Mouse (Mus musculus): Measurements from ENCODE around the gene AI467606. TPM values are rescaled to one million over a fixed set of nuclear protein-coding genes. Genes with fewer than 3 reads are reported as not detected.
A peak's percentile ranks its signal among the peaks of the same experiment; 100 is the strongest.

AI467606 gene
- polyA plus RNA-seq, 1 experiment: 45.0 TPM

GRCm38 (mm10) chr7:127101451-127102016 is 10.4 kb downstream of the AI467606 start:
- TF ChIP-seq USF1 (IDR thresholded peaks at IDR 0.05; ENCODE audit: low read depth) (no peak), MAX (IDR thresholded peaks at IDR 0.05; ENCODE audit: low read depth) (no peak), REST (IDR thresholded peaks at IDR 0.05; ENCODE audit: insufficient read depth, insufficient read length) (no peak), E2F4 (IDR thresholded peaks at IDR 0.05; ENCODE audit: insufficient read depth) (no peak), SRF (IDR thresholded peaks at IDR 0.05; ENCODE audit: control insufficient read depth, insufficient read length, low read depth) (no peak), MYOD1 (IDR thresholded peaks at IDR 0.05; ENCODE audit: control insufficient read depth in 1 of 3, insufficient read length in 2 of 3, low read depth in 2 of 3) (no peak), POLR2AphosphoS2 (IDR thresholded peaks at IDR 0.05; ENCODE audit: insufficient read length, low read depth) (no peak), TCF3 (IDR thresholded peaks at IDR 0.05; ENCODE audit: insufficient read length, low read depth) (no peak), TCF12 (IDR thresholded peaks at IDR 0.05; ENCODE audit: insufficient read depth, poor library complexity, severe bottlenecking) (no peak), POLR2A (IDR thresholded peaks at IDR 0.05; ENCODE audit: insufficient read length, low read depth) (no peak), CEBPB (IDR thresholded peaks at IDR 0.05; ENCODE audit: insufficient read depth, poor library complexity, severe bottlenecking) (no peak), MYOG (IDR thresholded peaks at IDR 0.05; ENCODE audit: control insufficient read depth in 1 of 3, insufficient read depth in 1 of 3, insufficient read length in 2 of 3, low read depth in 2 of 3) (no peak)
- Histone ChIP-seq H3K27me3 (ENCODE audit: control insufficient read depth, insufficient read depth, insufficient read length) (no peaks in the 10 kb centered on the region), H3K4me3 (no peak overlapping the region), H3K79me2 (ENCODE audit: control insufficient read depth, insufficient read depth) (no peaks in the 10 kb centered on the region), H3K4me2 (ENCODE audit: low read depth) (no peak overlapping the region), H3ac (ENCODE audit: control insufficient read depth, insufficient read length) (no peak overlapping the region), H3K36me3 (ENCODE audit: control insufficient read depth, insufficient read depth) (no peaks in the 10 kb centered on the region)

- Histone ChIP-seq H3K4me2 (ENCODE audit: low read depth) (no peak overlapping the region), H3K4me3 (no peak overlapping the region), H3ac (ENCODE audit: control insufficient read depth, insufficient read length) (no peak overlapping the region), H3K36me3 (ENCODE audit: control insufficient read depth, insufficient read depth) (no peaks in the 10 kb centered on the region), H3K27me3 (ENCODE audit: control insufficient read depth, insufficient read depth, insufficient read length) (no peaks in the 10 kb centered on the region), H3K79me2 (ENCODE audit: control insufficient read depth, insufficient read depth) (no peaks in the 10 kb centered on the region)
- TF ChIP-seq E2F4 (IDR thresholded peaks at IDR 0.05; ENCODE audit: insufficient read depth): no peak
- TF ChIP-seq TCF12 (IDR thresholded peaks at IDR 0.05; ENCODE audit: insufficient read depth, poor library complexity, severe bottlenecking): no peak
- no peak for TF ChIP-seq MAX (IDR thresholded peaks at IDR 0.05; ENCODE audit: low read depth)
- TF ChIP-seq TCF3 (IDR thresholded peaks at IDR 0.05; ENCODE audit: insufficient read length, low read depth): no peak
- no peak for TF ChIP-seq MYOG (IDR thresholded peaks at IDR 0.05; ENCODE audit: control insufficient read depth in 1 of 3, insufficient read depth in 1 of 3, insufficient read length in 2 of 3, low read depth in 2 of 3)
- TF ChIP-seq SRF (IDR thresholded peaks at IDR 0.05; ENCODE audit: control insufficient read depth, insufficient read length, low read depth): no peak
- TF ChIP-seq POLR2A (IDR thresholded peaks at IDR 0.05; ENCODE audit: insufficient read length, low read depth): no peak
Observed at GRCm38 (mm10) chr7:127102148-127102547, 11.0 kb downstream of the AI467606 start.

- Histone ChIP-seq H3K27me3 (ENCODE audit: control insufficient read depth, insufficient read depth, insufficient read length) (peaks cover 6% of the 10 kb centered on the region), H3K4me2 (ENCODE audit: low read depth) (no peak overlapping the region), H3ac (ENCODE audit: control insufficient read depth, insufficient read length) (no peak overlapping the region), H3K4me3 (no peak overlapping the region), H3K79me2 (ENCODE audit: control insufficient read depth, insufficient read depth) (no peaks in the 10 kb centered on the region), H3K36me3 (ENCODE audit: control insufficient read depth, insufficient read depth) (no peaks in the 10 kb centered on the region)
- no peak for TF ChIP-seq E2F4 (IDR thresholded peaks at IDR 0.05; ENCODE audit: insufficient read depth)
- no peak for TF ChIP-seq CEBPB (IDR thresholded peaks at IDR 0.05; ENCODE audit: insufficient read depth, poor library complexity, severe bottlenecking)
Observed at GRCm38 (mm10) chr7:127103960-127104359, 12.8 kb downstream of the AI467606 start.

- Histone ChIP-seq H3K4me2 (ENCODE audit: low read depth) (peak overlapping the region; percentile 87), H3ac (ENCODE audit: control insufficient read depth, insufficient read length) (no peak overlapping the region), H3K27me3 (ENCODE audit: control insufficient read depth, insufficient read depth, insufficient read length) (peaks cover 7% of the 10 kb centered on the region), H3K4me3 (no peak overlapping the region), H3K36me3 (ENCODE audit: control insufficient read depth, insufficient read depth) (no peaks in the 10 kb centered on the region), H3K79me2 (ENCODE audit: control insufficient read depth, insufficient read depth) (no peaks in the 10 kb centered on the region)
- TF ChIP-seq REST (IDR thresholded peaks at IDR 0.05; ENCODE audit: insufficient read depth, insufficient read length) (no peak), TCF12 (IDR thresholded peaks at IDR 0.05; ENCODE audit: insufficient read depth, poor library complexity, severe bottlenecking) (peak; percentile 72), MYOD1 (IDR thresholded peaks at IDR 0.05; ENCODE audit: control insufficient read depth in 1 of 3, insufficient read length in 2 of 3, low read depth in 2 of 3) (peak; percentile 88 to 94 (median 90)), MYOG (IDR thresholded peaks at IDR 0.05; ENCODE audit: control insufficient read depth in 1 of 3, insufficient read depth in 1 of 3, insufficient read length in 2 of 3, low read depth in 2 of 3) (peak; percentile 57 to 88 (median 88))
Observed at GRCm38 (mm10) chr7:127104560-127105332, 13.6 kb downstream of the AI467606 start.

GRCm38 (mm10) chr7:127105551-127105950 is 14.4 kb downstream of the AI467606 start:
- Histone ChIP-seq H3K27me3 (ENCODE audit: control insufficient read depth, insufficient read depth, insufficient read length) (peaks cover 7% of the 10 kb centered on the region), H3ac (ENCODE audit: control insufficient read depth, insufficient read length) (no peak overlapping the region), H3K4me3 (no peak overlapping the region), H3K4me2 (ENCODE audit: low read depth) (no peak overlapping the region), H3K36me3 (ENCODE audit: control insufficient read depth, insufficient read depth) (no peaks in the 10 kb centered on the region), H3K79me2 (ENCODE audit: control insufficient read depth, insufficient read depth) (no peaks in the 10 kb centered on the region)
- no peak for TF ChIP-seq SRF (IDR thresholded peaks at IDR 0.05; ENCODE audit: control insufficient read depth, insufficient read length, low read depth)
- no peak for TF ChIP-seq CEBPB (IDR thresholded peaks at IDR 0.05; ENCODE audit: insufficient read depth, poor library complexity, severe bottlenecking)
- no peak for TF ChIP-seq TCF3 (IDR thresholded peaks at IDR 0.05; ENCODE audit: insufficient read length, low read depth)
- TF ChIP-seq MYOD1 (IDR thresholded peaks at IDR 0.05; ENCODE audit: control insufficient read depth in 1 of 3, insufficient read length in 2 of 3, low read depth in 2 of 3): no peak
- no peak for TF ChIP-seq USF1 (IDR thresholded peaks at IDR 0.05; ENCODE audit: low read depth)
- TF ChIP-seq POLR2A (IDR thresholded peaks at IDR 0.05; ENCODE audit: insufficient read length, low read depth): no peak
- TF ChIP-seq E2F4 (IDR thresholded peaks at IDR 0.05; ENCODE audit: insufficient read depth): no peak
- no peak for TF ChIP-seq POLR2AphosphoS2 (IDR thresholded peaks at IDR 0.05; ENCODE audit: insufficient read length, low read depth)
- no peak for TF ChIP-seq TCF12 (IDR thresholded peaks at IDR 0.05; ENCODE audit: insufficient read depth, poor library complexity, severe bottlenecking)

Data from myocyte (in vitro differentiated cells).